In the genomic region with DNA sequence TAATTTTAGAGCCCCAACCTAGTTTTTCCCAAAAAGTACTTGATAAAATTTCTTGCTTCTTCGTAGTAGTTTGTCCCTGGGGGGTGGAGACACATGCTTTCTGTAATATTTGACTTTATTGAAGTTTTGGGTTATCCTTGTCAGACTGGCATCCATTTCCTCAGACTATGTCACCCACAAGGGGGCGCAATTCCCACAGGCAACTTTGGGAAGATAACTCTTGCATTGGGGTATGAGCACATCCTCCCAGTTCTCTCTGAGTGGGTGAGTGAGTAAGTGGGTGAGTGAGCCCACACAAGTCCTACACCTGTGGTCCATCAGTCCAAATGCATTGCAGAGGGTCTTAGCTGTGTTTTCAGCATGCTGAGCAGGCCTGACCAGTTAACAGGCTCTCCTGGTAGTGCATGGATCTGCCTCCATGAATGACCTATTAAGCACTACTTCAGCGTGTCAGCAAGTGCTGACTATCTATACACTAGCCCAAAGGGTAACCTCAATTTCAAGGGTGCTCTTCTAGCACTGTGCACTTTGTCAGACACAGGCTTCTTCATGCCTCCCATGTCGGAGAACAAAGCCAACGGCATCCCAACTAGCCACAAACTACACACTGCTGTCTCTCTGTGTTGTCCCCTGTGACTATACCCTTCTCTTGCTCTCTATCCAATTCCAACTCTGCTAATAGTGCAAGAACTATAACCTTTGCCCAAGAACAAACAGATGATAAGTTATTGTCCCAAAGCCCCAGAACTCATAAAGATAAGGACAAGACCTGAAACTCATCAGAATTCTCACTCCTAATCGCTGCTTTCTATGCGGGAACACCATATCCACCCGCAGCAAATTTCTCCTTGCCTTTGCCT, we compare ENCODE assay signal across 9 mouse cellular contexts.
A peak's percentile ranks its signal among the peaks of the same experiment; 100 is the strongest.
DNase-seq lines count a peak whose midpoint lies in the region; ATAC-seq and TF ChIP-seq lines count a peak whose summit lies in the region.
"Had no signal": no experiment of that assay in that cellular context is flagged by ENCODE, and none has a peak within 500 bp of the region (broad histone marks: within the 10 kb centered on the region; RNA-seq: fewer than 3 reads in every experiment).

No protein-coding gene starts in this region.

- TF ChIP-seq EP300 in CH12.LX (IDR thresholded peaks at IDR 0.05; ENCODE audit: low read length): no peak
- no peak for TF ChIP-seq EP300 in stomach, postnatal 0 days (optimal IDR thresholded peaks at IDR 0.05)

- H3K36me3 ChIP-seq in kidney, postnatal 0 days (ENCODE audit: insufficient read depth, low read length): no peaks in the 10 kb centered on the region
- no peaks in the 10 kb centered on the region for H3K36me3 ChIP-seq in kidney, embryonic 15.5 days
- no peaks in the 10 kb centered on the region for H3K36me3 ChIP-seq in CH12.LX (replicated peaks in 1 of 2; ENCODE audit: control insufficient read depth in 1 of 2, insufficient read depth in 1 of 2, low read length in 1 of 2)
- H3K36me3 ChIP-seq in embryonic facial prominence, embryonic 10.5 days (replicated peaks): no peaks in the 10 kb centered on the region
- no peaks in the 10 kb centered on the region for H3K36me3 ChIP-seq in stomach, postnatal 0 days (ENCODE audit: control insufficient read depth, insufficient read depth, low read length)
- H3K36me3 ChIP-seq: limb, embryonic 15.5 days had no signal

- no peak overlapping the region for H3K9ac ChIP-seq in kidney, postnatal 0 days (ENCODE audit: low read depth, low read length)
- H3K9ac ChIP-seq in kidney, embryonic 15.5 days: no peak overlapping the region
- H3K9ac ChIP-seq in CH12.LX (ENCODE audit: insufficient read depth, low read depth): no peak overlapping the region
- H3K9ac ChIP-seq in stomach, postnatal 0 days (ENCODE audit: low read length): no peak overlapping the region
- H3K9ac ChIP-seq: limb, embryonic 15.5 days had no signal

- no peaks in the 10 kb centered on the region for H3K9me3 ChIP-seq in kidney, postnatal 0 days (replicated peaks; ENCODE audit: low read length)
- H3K9me3 ChIP-seq in kidney, embryonic 15.5 days (replicated peaks): no peaks in the 10 kb centered on the region
- no peaks in the 10 kb centered on the region for H3K9me3 ChIP-seq in CH12.LX (replicated peaks; ENCODE audit: low read length)
- no peaks in the 10 kb centered on the region for H3K9me3 ChIP-seq in embryonic facial prominence, embryonic 10.5 days
- H3K9me3 ChIP-seq in stomach, postnatal 0 days (ENCODE audit: control insufficient read depth, low read length): no peaks in the 10 kb centered on the region
- H3K9me3 ChIP-seq: limb, embryonic 15.5 days had no signal

- no peaks in the 10 kb centered on the region for H3K79me2 ChIP-seq in CH12.LX (replicated peaks; ENCODE audit: control insufficient read depth, extremely low read depth, insufficient read depth, poor library complexity, severe bottlenecking)

- peak; percentile 69 for TF ChIP-seq RAD21 in CH12.LX (IDR thresholded peaks at IDR 0.05; ENCODE audit: low read depth, low read length)

- TF ChIP-seq POLR2A in CH12.LX (IDR thresholded peaks at IDR 0.05; ENCODE audit: low read depth, low read length): no peak

- in situ Hi-C loops in CH12.LX (cut with MboI; ENCODE audit: low pct_ligation_motif_present, low pct_unique_long_range_greater_than_20kb, low sequenced_read_pairs): no loop called here

- H3K4me3 ChIP-seq in kidney, postnatal 0 days (replicated peaks; ENCODE audit: low read depth, low read length): no peak overlapping the region
- H3K4me3 ChIP-seq in kidney, embryonic 15.5 days (replicated peaks): no peak overlapping the region
- no peak overlapping the region for H3K4me3 ChIP-seq in CH12.LX (replicated peaks in 1 of 3; ENCODE audit: low read depth in 2 of 3, low read length in 2 of 3, poor library complexity in 1 of 3)
- H3K4me3 ChIP-seq in embryonic facial prominence, embryonic 10.5 days: no peak overlapping the region
- no peak overlapping the region for H3K4me3 ChIP-seq in stomach, postnatal 0 days (ENCODE audit: low read depth, low read length)
- H3K4me3 ChIP-seq: limb, embryonic 15.5 days had no signal

- no peaks in the 10 kb centered on the region for H3K27me3 ChIP-seq in kidney, postnatal 0 days (ENCODE audit: insufficient read depth, low read length)
- H3K27me3 ChIP-seq in kidney, embryonic 15.5 days: no peaks in the 10 kb centered on the region
- H3K27me3 ChIP-seq in CH12.LX (replicated peaks): no peaks in the 10 kb centered on the region
- H3K27me3 ChIP-seq in embryonic facial prominence, embryonic 10.5 days (replicated peaks; ENCODE audit: low read depth, poor library complexity, severe bottlenecking): no peaks in the 10 kb centered on the region
- no peaks in the 10 kb centered on the region for H3K27me3 ChIP-seq in stomach, postnatal 0 days (ENCODE audit: control insufficient read depth, insufficient read depth, low read length)
- H3K27me3 ChIP-seq: limb, embryonic 15.5 days had no signal

- dilution Hi-C loops in CH12.LX (cut with MboI; ENCODE audit: extremely low pct_ligation_motif_present, extremely low pct_unique_long_range_greater_than_20kb, low sequenced_read_pairs): no loop called here

- no peak for DNase-seq in kidney, postnatal 0 days (ENCODE audit: low spot score)
- peak; percentile 57 for DNase-seq in CH12.LX (ENCODE audit: extremely low read depth)
- DNase-seq in R1 (ENCODE audit: low read depth, low spot score): peak; percentile 49
- peak; percentile 41 for DNase-seq in embryonic facial prominence, embryonic 10.5 days (ENCODE audit: low spot score)
- DNase-seq in kidney, postnatal 4 days: peak; percentile 74 to 76
- DNase-seq in stomach, postnatal 0 days (ENCODE audit: low spot score): no peak

- no peak overlapping the region for H3K27ac ChIP-seq in kidney, postnatal 0 days
- H3K27ac ChIP-seq in kidney, embryonic 15.5 days: no peak overlapping the region
- no peak overlapping the region for H3K27ac ChIP-seq in CH12.LX (ENCODE audit: insufficient read depth, low read depth)
- no peak overlapping the region for H3K27ac ChIP-seq in embryonic facial prominence, embryonic 10.5 days (replicated peaks)
- H3K27ac ChIP-seq in stomach, postnatal 0 days (replicated peaks): no peak overlapping the region
- H3K27ac ChIP-seq: limb, embryonic 15.5 days had no signal

- no peak for ATAC-seq in kidney, postnatal 0 days (replicated peaks; ENCODE audit: low FRiP score, low read depth)
- no peak for ATAC-seq in kidney, embryonic 15.5 days (replicated peaks; ENCODE audit: low FRiP score)
- no peak for ATAC-seq in stomach, postnatal 0 days (ENCODE audit: low FRiP score, low TSS enrichment)
- ATAC-seq in inflammation-experienced regulatory T-cells, adult 6 months: no peak

- 76% methylated on average over 8 of the region's 8 CpGs for WGBS in kidney, postnatal 0 days
- 78% methylated on average over 8 of the region's 8 CpGs for WGBS in kidney, embryonic 15.5 days
- 80% methylated on average over 8 of the region's 8 CpGs for WGBS in embryonic facial prominence, embryonic 10.5 days
- 78% methylated on average over 8 of the region's 8 CpGs for WGBS in stomach, postnatal 0 days

- peak; percentile 74 for TF ChIP-seq CTCF in kidney, postnatal 0 days (IDR thresholded peaks at IDR 0.05; ENCODE audit: low read depth)
- TF ChIP-seq CTCF in CH12.LX (conservative IDR thresholded peaks at IDR 0.05 in 1 of 2, IDR thresholded peaks at IDR 0.05 in 1 of 2; ENCODE audit: low read depth in 2 of 2, low read length in 2 of 2): peak; percentile 77 to 80
- peak; percentile 79 for TF ChIP-seq CTCF in stomach, postnatal 0 days (IDR thresholded peaks at IDR 0.05; ENCODE audit: low read depth)

- H3K4me2 ChIP-seq in kidney, postnatal 0 days (ENCODE audit: low read length): no peak overlapping the region
- H3K4me2 ChIP-seq in kidney, embryonic 15.5 days: no peak overlapping the region
- H3K4me2 ChIP-seq in CH12.LX (ENCODE audit: insufficient read depth, low read depth, poor library complexity, severe bottlenecking): no peak overlapping the region
- H3K4me2 ChIP-seq in stomach, postnatal 0 days (replicated peaks; ENCODE audit: low read depth): no peak overlapping the region
- H3K4me2 ChIP-seq: limb, embryonic 15.5 days had no signal

- H3K4me1 ChIP-seq in kidney, postnatal 0 days (replicated peaks; ENCODE audit: insufficient read depth, low read length): no peaks in the 10 kb centered on the region
- no peaks in the 10 kb centered on the region for H3K4me1 ChIP-seq in kidney, embryonic 15.5 days
- no peaks in the 10 kb centered on the region for H3K4me1 ChIP-seq in CH12.LX (ENCODE audit: control insufficient read depth in 1 of 2, insufficient read depth in 2 of 2)
- H3K4me1 ChIP-seq in embryonic facial prominence, embryonic 10.5 days: peaks cover 10% of the 10 kb centered on the region
- H3K4me1 ChIP-seq in stomach, postnatal 0 days (replicated peaks; ENCODE audit: control insufficient read depth, insufficient read depth): no peaks in the 10 kb centered on the region
- H3K4me1 ChIP-seq: limb, embryonic 15.5 days had no signal

TF ChIP-seq in CH12.LX, 34 proteins besides CTCF, POLR2A, EP300 and RAD21:
- TF ChIP-seq JUND (conservative IDR thresholded peaks at IDR 0.05; ENCODE audit: low read depth, low read length) (no peak), SMC3 (IDR thresholded peaks at IDR 0.05; ENCODE audit: low read depth, low read length) (peak; percentile 67), POLR2AphosphoS2 (IDR thresholded peaks at IDR 0.05; ENCODE audit: low read depth, low read length) (no peak), UBTF (IDR thresholded peaks at IDR 0.05; ENCODE audit: low read depth, low read length) (no peak)

Comparison
In these comparisons a context has a peak if more than half of its experiments do, and no peak if none do; other contexts are left out.
1. DNase-seq: peak in CH12.LX (single experiment), R1 (single experiment), embryonic facial prominence, embryonic 10.5 days (single experiment) and kidney, postnatal 4 days (2 of 2); none in kidney, postnatal 0 days (single experiment) and stomach, postnatal 0 days (single experiment).
2. Peak in every context shown above with its lines, with median percentiles within 50 percentile points of each other: CTCF ChIP-seq.